Comparison of ENCODE assay signal across 10 mouse cellular contexts in genomic region chr12:4390721-4391120, GRCm38 (mm10).
"Had no signal": no experiment of that assay in that cellular context is flagged by ENCODE, and none has a peak within 500 bp of the region (broad histone marks: within the 10 kb centered on the region; RNA-seq: fewer than 3 reads in every experiment).

No protein-coding gene starts in this region.

- H3K4me3 ChIP-seq: kidney, embryonic 15.5 days; limb, embryonic 12.5 days; midbrain, embryonic 12.5 days had no signal

- H3K9me3 ChIP-seq: kidney, embryonic 15.5 days; limb, embryonic 12.5 days; midbrain, embryonic 12.5 days had no signal

- DNase-seq: kidney, postnatal 14 days; layer of hippocampus, postnatal 36 days; lung, adult 2 months; right cerebral cortex, adult 18-20 months; right cerebral cortex, postnatal 25 days; thymus, postnatal 4 days had no signal

- H3K4me2 ChIP-seq: kidney, embryonic 15.5 days; limb, embryonic 12.5 days; midbrain, embryonic 12.5 days had no signal

- H3K27me3 ChIP-seq: kidney, embryonic 15.5 days; limb, embryonic 12.5 days; midbrain, embryonic 12.5 days had no signal

- H3K27ac ChIP-seq: kidney, embryonic 15.5 days; limb, embryonic 12.5 days; liver, embryonic 14.5 days; midbrain, embryonic 12.5 days had no signal

- H3K4me1 ChIP-seq: kidney, embryonic 15.5 days; midbrain, embryonic 12.5 days had no signal

- H3K36me3 ChIP-seq: kidney, embryonic 15.5 days; limb, embryonic 12.5 days; midbrain, embryonic 12.5 days had no signal

- H3K9ac ChIP-seq: kidney, embryonic 15.5 days; limb, embryonic 12.5 days; liver, embryonic 14.5 days; midbrain, embryonic 12.5 days had no signal
